Mouse (Mus musculus): ENCODE results near the gene Gm21988.

The Gm21988 gene

DNA sequence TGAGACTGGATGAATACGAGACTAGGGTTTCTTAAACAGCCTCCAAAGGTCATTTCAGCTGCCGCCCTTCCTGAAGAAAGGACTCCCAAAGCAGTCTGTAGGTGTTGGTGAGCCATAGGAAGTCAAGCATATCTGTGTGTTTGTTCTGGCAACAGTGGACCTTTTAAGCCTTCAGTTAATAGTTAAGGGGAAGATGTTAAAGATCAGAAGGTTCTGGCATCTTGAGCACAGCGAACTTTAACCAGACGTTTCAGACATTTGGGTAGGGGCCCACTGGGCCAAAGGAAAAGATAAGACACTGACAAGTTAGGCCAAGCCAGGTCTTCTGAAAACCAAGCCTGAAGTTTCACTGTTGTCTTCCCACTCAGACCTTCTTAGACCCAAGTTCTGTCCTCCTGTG is 21.6 kb downstream of the Gm21988 start:
- in situ Hi-C loops (cut with MseI, MboI): no loop called here

DNA sequence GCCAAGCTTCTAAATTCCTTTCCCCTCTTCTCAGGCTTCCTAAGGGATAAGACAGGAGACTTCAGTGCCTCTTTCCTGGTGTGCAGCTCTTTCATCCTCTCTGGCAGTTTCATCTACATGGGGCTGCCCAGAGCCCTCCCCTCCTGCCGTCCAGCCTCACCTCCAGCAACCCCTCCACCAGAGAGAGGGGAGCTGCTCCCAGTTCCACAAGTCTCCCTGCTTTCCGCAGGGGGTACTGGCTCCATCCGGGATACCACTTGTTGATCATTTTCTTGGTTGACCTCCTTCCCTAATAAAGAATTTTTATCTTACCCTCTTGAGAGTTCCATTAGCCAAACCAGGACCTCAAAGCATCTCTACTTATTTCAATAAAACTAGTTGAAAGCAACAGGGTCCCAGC is 23.5 kb downstream of the Gm21988 start:
- in situ Hi-C loops (cut with MseI, MboI): no loop called here

DNA sequence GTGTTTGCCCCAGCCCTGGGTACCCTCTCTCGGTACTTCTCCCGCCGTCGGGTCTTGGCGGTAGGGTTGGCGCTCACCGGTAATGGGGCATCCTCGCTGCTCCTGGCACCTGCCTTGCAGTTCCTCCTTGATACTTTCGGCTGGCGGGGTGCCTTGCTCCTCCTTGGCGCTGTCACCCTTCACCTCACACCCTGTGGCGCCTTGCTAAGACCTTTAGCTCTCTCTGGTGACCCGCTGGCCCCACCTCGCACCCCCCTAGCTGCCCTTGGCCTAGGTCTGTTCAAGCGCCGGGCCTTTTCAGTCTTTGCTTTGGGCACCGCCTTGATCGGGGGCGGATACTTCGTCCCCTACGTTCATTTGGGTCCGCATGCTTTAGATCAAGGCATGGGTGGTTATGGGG is 24.3 kb downstream of the Gm21988 start:
- in situ Hi-C loops (cut with MseI, MboI): no loop called here

DNA sequence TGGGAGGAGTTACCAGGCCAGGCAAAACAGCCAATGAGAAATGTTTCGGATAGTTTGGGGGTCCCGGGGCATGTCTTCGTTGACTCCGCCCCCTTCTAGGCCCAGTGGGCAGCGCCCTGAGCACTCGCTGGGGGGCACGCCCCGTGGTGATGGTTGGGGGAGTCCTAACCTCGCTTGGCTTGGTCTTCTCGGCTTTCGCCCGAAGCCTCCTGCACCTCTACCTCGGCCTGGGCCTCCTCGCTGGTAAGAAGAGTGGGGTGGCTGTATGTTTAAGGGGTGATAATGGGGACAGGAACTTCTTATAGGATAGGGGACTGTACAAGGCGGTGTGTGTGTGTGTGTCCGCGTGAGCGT is 24.8 kb downstream of the Gm21988 start:
- in situ Hi-C loops (cut with MseI, MboI): no loop called here

DNA sequence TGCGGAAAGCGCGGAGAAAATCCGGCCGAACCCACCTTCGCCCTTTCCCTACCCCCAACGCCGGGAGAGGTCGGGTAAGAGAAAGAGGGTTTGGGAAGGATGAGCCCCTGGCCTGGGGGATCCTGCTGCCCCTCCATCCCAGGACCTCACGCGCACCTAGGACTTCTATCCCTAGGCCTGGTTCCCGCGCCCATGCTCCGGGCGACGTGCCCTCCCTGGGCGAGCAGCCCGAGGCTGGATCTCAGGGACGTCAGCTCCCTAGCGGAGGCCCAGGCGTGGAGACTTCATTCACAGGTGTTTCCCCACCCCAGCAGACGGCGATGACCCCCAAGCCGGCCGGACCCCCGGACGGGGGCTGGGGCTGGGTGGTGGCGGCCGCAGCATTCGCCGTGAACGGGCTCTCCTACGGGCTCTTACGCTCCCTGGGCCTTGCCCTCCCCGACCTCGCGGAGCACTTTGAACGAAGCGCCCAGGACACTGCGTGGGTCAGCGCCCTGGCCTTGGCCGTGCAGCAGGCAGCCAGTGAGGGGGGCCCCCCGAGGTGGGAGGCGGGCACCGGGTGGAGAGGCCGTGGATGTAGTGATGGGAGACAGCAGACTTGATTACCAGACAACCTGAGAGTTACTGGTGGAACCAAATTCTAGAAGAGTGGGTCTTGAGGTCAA is 25.3 kb downstream of the Gm21988 start:
- in situ Hi-C loops (cut with MseI, MboI): no loop called here

DNA sequence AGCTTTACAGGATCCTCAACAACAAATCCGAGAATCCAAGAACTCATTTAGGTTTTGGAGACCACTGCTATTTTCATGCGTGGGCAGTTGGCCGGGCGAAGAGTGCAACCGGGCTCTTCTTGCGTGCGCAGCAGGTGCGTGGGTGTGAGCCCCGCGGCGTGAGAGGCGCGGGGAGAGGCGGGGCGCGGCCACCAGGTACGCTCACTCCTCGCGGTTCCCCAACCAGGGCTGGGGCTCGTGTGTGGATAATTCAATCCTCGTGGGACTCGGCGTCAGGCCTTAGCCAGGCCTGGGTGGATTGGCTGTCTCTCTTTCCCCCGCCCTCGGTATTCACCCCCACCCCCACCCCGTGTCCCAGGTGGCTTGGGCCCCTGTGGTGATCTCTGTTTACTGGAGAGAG is 25.9 kb downstream of the Gm21988 start:
- in situ Hi-C loops (cut with MseI, MboI): no loop called here

DNA sequence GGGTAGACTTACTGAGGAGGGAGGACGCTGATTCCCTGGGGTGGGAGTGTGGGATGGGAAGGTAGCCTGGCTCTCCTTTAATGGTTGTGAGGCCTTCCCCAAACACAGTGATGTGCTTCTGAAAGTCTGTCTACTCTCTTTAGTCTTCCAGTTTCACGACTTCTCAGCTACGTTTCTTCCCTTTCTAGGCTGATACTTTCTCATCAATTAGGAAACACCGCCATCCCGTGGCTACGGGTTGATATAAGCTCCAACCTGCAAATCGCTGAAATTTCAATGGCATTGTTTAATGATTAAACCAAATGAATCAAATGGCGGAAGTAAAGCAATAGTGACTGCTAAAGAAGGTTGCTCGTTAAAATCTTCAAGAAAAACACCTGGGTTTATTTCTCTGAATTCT is 26.7 kb downstream of the Gm21988 start:
- in situ Hi-C loops (cut with MseI, MboI): no loop called here

DNA sequence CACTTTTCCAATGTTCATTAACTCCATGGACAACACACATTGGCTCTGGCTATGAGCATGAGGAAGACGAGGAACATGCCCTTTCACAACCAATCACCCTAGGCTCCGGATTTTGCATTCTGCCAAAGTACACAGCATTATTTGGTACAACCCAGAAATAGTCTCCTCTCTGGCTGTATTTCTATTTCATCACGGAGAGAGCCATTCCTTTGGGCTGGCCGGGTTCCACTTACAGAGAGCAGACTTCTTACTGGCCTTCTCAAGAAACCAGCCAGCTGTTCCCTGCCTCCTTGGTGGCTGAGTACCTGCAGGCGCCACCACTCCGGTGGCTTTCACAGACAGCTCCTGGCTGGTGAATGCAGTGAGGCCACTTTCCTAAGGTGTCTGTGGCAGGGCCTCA is 27.2 kb downstream of the Gm21988 start, which contains the start of gene Slc16a11:
Gene Slc16a11 (plus strand): TSS at position 330 of the 400 bp plus-strand sequence.
- in situ Hi-C loops (cut with MseI, MboI): no loop called here

DNA sequence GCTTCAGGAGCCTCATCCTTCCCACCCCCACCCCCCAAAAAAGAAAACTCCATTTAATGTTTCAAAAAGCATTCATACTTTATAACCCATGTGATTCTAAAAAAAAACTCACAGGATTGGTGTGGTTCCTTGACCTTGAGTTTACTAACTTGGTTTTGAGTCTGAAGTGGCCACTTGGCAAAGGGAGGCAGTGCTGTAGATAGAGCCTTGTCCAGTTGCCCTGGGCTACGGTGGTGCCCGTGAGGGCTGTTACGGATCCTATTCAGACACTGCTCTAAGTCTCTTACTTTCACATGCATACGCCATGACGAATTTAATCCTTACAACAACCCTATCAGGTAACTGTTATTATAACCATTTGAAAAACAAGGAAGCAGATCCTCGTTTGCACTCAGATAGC is 27.7 kb downstream of the Gm21988 start:
- in situ Hi-C loops (cut with MseI, MboI): no loop called here

DNA sequence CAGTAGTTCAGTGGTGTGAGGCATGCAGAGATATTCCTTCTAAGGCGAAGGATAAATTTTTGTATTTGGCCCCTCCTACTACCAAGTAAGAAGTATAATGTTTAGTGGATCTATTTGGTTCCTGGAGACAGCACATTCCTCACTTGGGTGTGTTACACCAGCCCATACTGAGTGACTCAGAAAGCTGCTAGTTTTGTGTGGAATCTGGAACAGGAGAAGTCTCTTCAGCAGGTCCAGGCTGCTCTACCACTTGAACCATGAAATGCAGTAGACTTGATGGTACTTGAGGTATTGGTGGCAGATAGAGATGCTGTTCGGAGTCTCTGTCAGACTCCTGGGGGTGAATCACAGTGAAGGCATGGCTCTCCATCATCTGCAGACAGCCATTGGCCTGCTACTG is 28.9 kb downstream of the Gm21988 start:
- in situ Hi-C loops (cut with MseI, MboI): no loop called here

DNA sequence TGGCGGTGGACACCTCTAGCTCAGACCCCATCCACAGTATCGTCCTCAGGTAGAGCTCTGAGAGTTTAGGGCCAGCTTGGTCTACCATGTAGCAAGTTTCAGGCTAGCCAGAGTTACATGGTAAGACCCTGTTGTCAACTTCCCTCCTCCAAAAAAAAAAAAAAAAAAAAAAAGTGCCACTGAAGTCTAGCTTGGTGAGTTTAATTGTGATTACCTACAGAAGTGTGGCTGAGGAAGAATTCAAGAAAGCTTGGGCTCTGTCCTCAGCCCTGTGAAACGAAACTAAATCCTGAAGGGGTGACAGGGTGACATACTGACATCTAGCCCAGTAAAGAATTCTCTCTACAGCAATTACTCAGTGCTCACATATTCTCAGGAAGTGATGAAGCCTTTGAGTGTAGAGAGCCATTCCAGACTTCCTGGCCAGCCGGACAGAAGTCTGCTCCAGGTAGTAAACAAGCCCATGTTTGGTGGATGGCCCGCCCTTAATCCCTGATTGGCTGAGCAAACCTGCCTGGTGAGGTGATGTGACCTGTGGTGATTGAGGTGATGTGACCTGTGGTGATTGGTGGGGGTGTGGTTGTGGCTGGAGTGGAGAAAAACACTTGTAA is 30.7 kb downstream of the Gm21988 start:
- in situ Hi-C loops (cut with MseI, MboI): loop anchor here in 1 of 2 experiments (5.0 kb wide), 1 partner anchor 37 kb away; no protein-coding TSS in a partner anchor

DNA sequence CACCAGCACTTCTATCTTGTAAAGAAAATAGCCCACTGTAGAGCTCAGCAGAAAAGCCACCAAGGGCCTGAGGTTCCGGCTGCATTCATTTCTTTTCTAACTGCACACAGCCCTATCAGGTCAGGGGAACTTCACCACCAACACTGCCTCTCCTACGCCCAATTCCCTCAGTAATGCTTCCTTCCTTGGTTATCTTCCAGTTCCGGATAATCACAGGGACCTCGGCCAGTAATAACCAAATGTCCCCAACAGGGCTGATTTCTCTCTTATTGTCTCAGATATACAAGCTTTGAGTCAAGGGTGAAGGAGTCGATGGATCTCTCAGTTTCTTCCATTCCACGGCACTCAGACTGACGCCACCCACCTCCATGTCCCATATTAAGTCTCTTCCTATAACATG is 32.3 kb downstream of the Gm21988 start:
- in situ Hi-C loops (cut with MseI, MboI): loop anchor here in 1 of 2 experiments (5.0 kb wide), 1 partner anchor 35 kb away; no protein-coding TSS in a partner anchor

DNA sequence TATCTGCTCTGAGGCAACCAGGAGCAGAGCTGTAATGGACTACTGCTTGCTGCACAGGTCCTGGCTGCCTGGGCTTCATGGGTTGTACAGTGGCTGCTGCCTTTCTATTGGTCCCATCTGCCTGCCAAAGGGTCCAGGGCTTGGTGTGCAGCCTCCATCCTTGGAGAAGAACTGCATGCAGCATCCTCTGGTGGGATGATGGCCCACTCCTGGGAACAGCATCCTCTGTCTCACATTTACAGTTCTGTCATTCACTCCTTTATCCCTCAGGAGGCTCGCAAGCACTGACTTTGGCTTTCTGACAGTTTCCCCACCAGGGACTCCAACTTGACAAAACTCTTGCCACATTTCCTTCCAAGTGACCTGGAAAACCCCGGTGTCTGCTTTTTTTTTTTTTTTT is 32.8 kb downstream of the Gm21988 start:
- in situ Hi-C loops (cut with MseI, MboI): loop anchor here in 1 of 2 experiments (5.0 kb wide), 1 partner anchor 34 kb away; no protein-coding TSS in a partner anchor

DNA sequence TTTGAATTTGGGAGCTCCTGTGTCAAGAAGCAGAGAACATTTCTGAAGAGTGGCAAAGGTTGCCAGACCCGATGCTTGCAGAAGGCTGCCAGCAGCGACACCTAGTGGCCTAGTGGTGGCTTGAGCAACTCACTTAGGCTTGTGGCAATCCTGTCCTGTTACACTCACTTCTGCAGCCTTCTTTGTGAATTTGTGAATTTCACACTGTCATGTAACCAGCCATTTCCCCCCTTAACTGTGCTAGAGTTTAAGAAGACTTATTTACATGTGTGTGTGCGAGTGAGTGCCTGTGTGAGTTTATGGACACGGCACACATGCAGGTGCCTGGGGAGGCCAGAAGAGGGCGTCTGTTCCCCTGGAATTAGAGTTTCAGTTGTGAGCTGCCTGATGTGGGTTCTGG is 37.9 kb downstream of the Gm21988 start:
- in situ Hi-C loops (cut with MseI, MboI): no loop called here

DNA sequence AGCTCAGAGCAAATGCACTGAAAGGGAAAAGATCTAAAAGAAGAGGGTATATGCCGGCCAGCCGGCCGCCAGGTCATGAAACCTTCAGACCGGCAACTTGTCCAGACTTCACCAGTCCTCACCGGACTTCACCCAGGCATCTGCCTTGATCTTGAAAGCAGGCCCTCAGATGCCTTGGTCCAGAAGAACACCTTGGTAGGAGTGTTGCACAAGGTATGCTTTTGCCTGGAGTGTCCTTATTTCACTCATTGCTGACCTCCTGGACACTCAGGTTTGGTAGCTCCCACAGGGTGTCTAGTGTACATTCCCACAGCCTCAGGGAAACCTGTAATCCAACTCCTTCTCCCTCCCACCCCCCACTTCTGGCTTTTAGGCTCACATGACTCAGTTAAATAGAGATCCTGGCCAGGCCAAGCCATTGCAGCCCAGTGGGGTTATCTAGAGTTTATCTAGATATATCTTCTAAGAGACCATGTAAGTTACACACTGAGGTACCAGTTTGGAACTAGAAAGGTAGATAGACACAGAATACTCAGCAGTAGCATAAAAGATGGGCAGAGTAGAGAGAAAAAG is 39.5 kb downstream of the Gm21988 start:
- in situ Hi-C loops (cut with MseI, MboI): no loop called here

DNA sequence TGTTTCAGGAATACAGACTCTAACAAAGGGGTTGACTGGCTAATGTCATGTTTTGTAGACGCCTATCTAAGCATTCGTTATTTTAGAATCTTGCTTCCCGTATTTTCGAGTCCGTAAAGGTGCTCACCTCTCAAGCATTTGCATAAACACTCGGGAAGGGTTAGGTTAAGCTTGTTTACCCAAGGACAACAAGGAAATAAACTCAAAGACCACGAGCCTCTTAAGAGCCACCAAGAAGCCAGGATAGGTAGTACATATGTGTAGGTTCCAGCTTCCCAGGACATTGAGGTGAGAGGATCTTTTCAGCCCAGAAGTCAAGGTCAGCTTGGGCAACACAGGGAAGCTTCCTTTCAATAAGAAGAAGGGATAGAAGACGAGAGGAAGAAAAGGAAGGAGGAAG is 40.5 kb downstream of the Gm21988 start:
- in situ Hi-C loops (cut with MseI, MboI): no loop called here

DNA sequence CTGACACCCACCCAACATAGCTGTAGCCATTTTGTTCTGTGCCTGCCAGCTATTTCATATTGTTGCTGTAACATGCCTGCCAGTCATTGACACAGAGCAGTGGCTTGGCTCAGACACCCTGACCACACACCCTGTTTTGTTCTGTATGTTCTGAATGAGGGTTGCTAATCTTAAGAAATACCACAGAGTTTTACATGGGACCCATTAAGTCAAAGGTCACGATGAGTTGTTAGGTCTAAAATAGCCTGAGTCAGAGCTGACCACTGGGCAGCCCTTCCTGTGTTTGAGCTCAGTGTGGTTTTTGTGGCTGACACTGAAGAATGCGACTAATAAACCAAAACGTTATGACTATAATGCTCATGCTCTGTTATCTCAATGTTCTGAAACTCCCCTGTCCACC is 41.3 kb downstream of the Gm21988 start:
- in situ Hi-C loops (cut with MseI, MboI): no loop called here

DNA sequence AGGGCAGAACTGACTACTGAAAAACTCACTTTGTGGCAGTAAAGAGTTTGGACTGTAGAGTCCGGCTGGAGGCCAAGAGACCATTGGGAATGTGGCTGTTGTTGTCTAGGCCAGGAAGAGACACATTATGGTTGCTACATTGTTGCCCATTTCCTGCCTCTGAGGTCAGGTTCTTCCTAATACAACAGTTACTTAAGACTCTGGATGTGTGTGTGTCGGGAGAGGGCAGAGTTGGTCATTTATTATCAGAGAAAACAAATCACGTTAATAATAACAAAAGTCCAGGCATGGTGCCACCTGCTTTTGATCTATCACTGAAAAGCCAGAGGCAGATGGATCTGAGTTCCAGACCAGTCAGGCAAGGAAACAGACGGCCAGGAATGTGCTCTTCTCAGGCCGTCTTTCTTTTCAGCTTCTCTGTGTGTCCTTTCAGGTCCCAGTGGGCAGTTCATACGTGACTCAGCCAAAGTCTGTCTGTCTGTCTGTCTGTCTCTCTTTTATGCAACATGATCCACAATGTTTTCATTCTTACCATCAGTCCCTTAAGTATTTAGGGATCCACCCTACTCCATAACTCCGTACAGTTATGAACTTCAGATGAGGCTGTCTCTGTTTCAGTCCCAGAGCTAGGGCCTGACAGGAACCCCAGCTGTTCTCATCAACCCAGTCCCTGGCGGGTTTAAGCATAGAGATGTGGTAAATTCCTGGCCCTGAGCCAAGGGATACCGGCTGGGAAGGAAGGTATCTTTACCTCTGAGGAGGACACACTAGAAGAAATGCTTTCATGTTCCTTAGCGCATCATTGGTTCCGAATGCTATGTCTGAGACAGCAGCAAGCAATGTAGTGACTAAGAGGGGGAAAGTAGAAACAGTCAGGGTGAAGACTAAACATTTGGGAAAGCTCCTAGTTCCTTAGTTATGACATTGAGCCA is 46.0 kb downstream of the Gm21988 start:
- in situ Hi-C loops (cut with MseI, MboI): no loop called here

DNA sequence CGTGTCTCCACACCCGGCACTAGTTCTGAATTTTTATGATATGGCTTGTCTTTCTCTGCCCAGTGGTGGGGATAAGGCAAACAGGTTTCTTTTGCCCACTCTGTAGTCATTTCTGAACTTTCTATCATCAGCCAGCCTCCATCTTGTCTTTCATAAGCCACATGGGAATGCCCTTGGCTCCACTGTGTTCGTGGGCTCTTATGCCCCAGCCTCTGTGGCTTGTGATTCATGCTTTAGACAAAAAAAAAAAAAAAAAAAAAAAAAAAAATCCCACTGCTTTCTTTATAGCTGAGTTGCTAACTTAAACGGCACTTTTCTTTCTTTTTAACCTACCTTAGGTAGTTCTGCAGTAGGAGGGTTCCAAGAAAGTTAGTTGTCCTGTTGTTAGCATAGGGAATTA is 47.5 kb downstream of the Gm21988 start:
- in situ Hi-C loops (cut with MseI, MboI): no loop called here

DNA sequence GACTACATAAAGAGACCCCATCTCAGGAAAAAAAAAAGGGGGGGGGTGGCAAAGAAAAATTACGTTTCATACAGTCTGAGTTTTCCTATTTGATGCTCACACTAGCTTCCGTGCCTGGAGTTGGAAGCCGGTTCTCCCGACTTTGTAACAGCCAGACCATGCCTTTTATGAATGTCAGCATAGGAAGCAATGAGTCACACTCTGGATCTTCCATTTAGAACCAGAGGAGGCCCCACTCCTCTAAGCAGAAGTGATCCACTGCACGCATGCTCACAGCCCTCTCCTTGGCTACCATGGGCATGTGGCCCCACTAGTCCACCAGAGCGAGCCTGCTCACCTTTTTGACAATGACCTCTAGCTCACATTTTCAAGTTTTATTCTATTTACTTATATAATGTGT is 48.4 kb downstream of the Gm21988 start:
- in situ Hi-C loops (cut with MseI, MboI): no loop called here

DNA sequence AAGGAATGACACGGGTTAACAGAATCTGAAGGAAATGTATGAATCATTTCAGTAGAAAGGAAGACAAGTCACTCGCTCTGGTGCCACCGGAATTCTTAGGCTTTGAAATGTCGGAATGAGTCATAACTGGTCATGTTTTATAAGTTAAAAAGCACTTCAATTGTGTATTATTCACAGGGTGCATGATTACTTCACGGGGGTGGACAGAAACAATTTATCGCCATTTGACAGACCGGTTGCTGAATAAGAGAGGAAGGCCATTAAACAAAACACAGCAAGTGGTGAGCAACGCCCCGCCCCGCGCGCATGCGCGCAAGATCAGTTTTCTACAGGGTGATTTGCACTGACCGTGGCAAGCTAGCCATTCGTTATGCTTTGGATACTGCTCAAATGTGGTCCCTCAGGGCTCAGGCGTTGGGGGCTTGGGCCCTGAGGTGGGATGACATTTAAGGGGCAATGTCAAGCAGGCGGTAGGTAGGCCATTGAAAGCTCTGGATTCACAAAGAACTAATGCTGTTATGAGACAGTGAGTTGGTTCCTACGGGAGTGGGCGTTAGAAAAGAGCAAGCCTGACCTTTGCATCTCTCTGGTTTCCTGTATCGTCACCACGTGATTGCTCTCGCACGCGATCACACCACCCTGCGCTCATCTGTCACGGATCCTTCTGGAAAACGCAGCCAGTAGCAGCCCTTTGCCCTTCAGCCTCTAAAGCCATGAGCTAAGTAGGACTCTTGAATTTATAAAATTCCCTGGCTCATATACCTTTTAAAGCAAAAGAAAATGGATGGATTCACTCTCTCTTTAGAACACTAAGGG is 50.1 kb downstream of the Gm21988 start:
- in situ Hi-C loops (cut with MseI, MboI): no loop called here

Measured in mouse trophoblast stem cell (cell line).